ENCODE assay signal across 14 mouse cellular contexts in the genomic region with DNA sequence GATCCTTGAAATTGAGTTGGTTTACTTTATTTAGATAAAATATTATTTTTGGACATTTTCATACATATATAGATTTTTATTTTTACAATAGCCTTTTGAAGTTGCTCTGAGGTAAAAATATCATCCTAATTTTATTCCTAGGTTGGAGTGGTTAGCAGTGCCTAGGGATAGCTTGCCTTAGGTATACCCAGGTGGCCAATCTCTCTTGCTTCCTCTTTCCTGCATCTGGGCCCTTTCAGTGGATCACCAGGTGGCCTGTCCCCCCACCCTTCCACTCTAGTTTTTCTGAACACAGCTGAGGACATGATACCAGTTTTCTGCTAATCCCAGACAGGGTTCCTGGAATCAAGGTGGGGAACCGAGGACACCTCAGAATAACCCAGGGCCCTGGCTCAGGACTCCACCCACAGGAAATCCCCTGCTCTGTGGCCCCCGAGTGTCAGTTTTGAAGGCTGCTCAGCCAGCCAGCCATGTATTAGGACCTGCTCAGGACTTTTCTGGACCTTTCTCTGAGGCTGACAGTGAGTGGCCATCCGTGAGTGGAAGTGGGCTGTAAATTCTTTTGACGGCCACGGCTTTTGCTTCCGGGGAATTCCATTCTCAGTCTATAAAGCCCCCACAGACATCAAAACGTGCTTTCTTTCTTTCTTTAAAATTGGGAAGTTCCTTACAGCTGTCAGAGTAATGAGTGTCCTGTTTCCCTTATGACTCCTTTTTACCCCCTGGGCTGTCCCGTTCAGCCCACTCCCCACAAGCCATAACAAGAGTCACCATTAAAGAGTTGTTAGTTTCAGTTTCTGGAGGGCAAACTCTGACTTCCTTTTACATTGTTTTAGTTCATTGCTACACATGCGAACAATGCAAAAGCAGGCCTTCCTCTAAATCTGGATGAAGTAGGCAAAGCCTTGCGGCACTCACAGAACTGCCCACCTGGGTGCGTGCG.
A peak's percentile ranks its signal among the peaks of the same experiment; 100 is the strongest.
DNase-seq lines count a peak whose midpoint lies in the region; ATAC-seq lines count a peak whose summit lies in the region.
"Had no signal": no experiment of that assay in that cellular context is flagged by ENCODE, and none has a peak within 500 bp of the region (broad histone marks: within the 10 kb centered on the region; RNA-seq: fewer than 3 reads in every experiment).

No protein-coding gene starts in this region.

- no peaks in the 10 kb centered on the region; the same call in 1 of the 2 replicates for H3K4me1 ChIP-seq in liver, embryonic 11.5 days (replicated peaks; ENCODE audit: control insufficient read depth, insufficient read depth, low read length)
- H3K4me1 ChIP-seq in embryonic facial prominence, embryonic 10.5 days, result peaks cover 20% of the 10 kb centered on the region

- no peak for ATAC-seq in liver, embryonic 11.5 days (replicated peaks; ENCODE audit: low FRiP score)
- peak; percentile 37 for ATAC-seq in megakaryocyte progenitor cell, adult 5-6 weeks (replicated peaks; ENCODE audit: poor library complexity)
- ATAC-seq: forebrain, embryonic 14.5 days; lung, postnatal 0 days had no signal

- WGBS in liver, embryonic 11.5 days, result 65% methylated on average over 12 of the region's 12 CpGs
- WGBS in embryonic facial prominence, embryonic 10.5 days, result 76% methylated on average over 12 of the region's 12 CpGs

- no peak for DNase-seq in liver, embryonic 11.5 days (ENCODE audit: low spot score)
- no peak for DNase-seq in liver
- no peak for DNase-seq in embryonic facial prominence, embryonic 10.5 days (ENCODE audit: low spot score)
- DNase-seq in thymus, postnatal 14 days, result peak; percentile 64
- no peak for DNase-seq in layer of hippocampus, postnatal 10 days (ENCODE audit: low spot score in 2 of 2)
- DNase-seq in kidney, postnatal 4 days, result no peak
- no peak for DNase-seq in frontal cortex, adult 2 months (ENCODE audit: extremely low spot score in 1 of 2, low spot score in 1 of 2)
- DNase-seq: gastrocnemius, postnatal 36 days; heart, postnatal 4 days had no signal

- no peak overlapping the region for H3K27ac ChIP-seq in liver, embryonic 11.5 days (ENCODE audit: low read depth, low read length)
- H3K27ac ChIP-seq in embryonic facial prominence, embryonic 10.5 days (replicated peaks), result 0 out of 2 replicates have a peak overlapping the region, but pooled peaks have one; percentile 15
- H3K27ac ChIP-seq: embryonic facial prominence, embryonic 12.5 days had no signal

- H3K9ac ChIP-seq in liver, embryonic 11.5 days (ENCODE audit: low read depth, low read length), result no peak overlapping the region
- H3K9ac ChIP-seq: embryonic facial prominence, embryonic 12.5 days had no signal

- H3K27me3 ChIP-seq in liver, embryonic 11.5 days (replicated peaks; ENCODE audit: control insufficient read depth, insufficient read depth, low read length), result no peaks in the 10 kb centered on the region
- 0 out of 2 replicates have a peak, but pooled peaks cover 4% of the 10 kb centered on the region for H3K27me3 ChIP-seq in embryonic facial prominence, embryonic 10.5 days (replicated peaks; ENCODE audit: low read depth, poor library complexity, severe bottlenecking)
- H3K27me3 ChIP-seq: embryonic facial prominence, embryonic 12.5 days had no signal

- no peaks in the 10 kb centered on the region for H3K36me3 ChIP-seq in liver, embryonic 11.5 days (ENCODE audit: control insufficient read depth, insufficient read depth, low read length)
- H3K36me3 ChIP-seq in embryonic facial prominence, embryonic 10.5 days (replicated peaks), result no peaks in the 10 kb centered on the region
- H3K36me3 ChIP-seq: embryonic facial prominence, embryonic 12.5 days had no signal

- no peaks in the 10 kb centered on the region for H3K9me3 ChIP-seq in liver, embryonic 11.5 days (ENCODE audit: control insufficient read depth, low read length)
- no peaks in the 10 kb centered on the region for H3K9me3 ChIP-seq in embryonic facial prominence, embryonic 10.5 days

- no peak overlapping the region for H3K4me3 ChIP-seq in liver, embryonic 11.5 days (ENCODE audit: low read depth, low read length)
- no peak overlapping the region for H3K4me3 ChIP-seq in embryonic facial prominence, embryonic 10.5 days
- H3K4me3 ChIP-seq: embryonic facial prominence, embryonic 12.5 days; myocyte had no signal

- H3K4me2 ChIP-seq in liver, embryonic 11.5 days, result peak overlapping the region; percentile 14; the same call in 1 of the 2 replicates
- H3K4me2 ChIP-seq: embryonic facial prominence, embryonic 12.5 days had no signal
